Mouse (Mus musculus) stomach, postnatal 0 days (tissue): ENCODE data around the gene Card9. TPM values are rescaled to one million over a fixed set of nuclear protein-coding genes. Genes with fewer than 3 reads are reported as not detected.
A peak's percentile ranks its signal among the peaks of the same experiment; 100 is the strongest.

Source experiments
- ATAC-seq: fragments of 200-750 bp; cut with Nextera tagmentation; 2 replicates; pipeline ENCODE4 v1.8.0; 2017; ENCODE audit not compliant: low FRiP score, low TSS enrichment
- DNase-seq: peaks from one replicate; pipeline ENCODE4 v3.0.0-alpha.2; 2016; ENCODE audit warnings: low spot score
- H3K27ac ChIP-seq: fragments of 300-500 bp; sonication (generic); replicated peaks from 2 replicates; pipeline ENCODE4 v1.5.1; 2014; ENCODE audit warnings: mild to moderate bottlenecking, control low read depth
- H3K27me3 ChIP-seq: fragments of 300-500 bp; sonication (generic); 2 replicates; pipeline ENCODE4 v1.6.1; 2014; ENCODE audit warnings: low read length; ENCODE audit not compliant: control insufficient read depth, insufficient read depth
- H3K36me3 ChIP-seq: fragments of 300-500 bp; sonication (generic); 2 replicates; pipeline ENCODE4 v1.6.1; 2014; ENCODE audit warnings: low read length, mixed read lengths; ENCODE audit not compliant: control insufficient read depth, insufficient read depth
- H3K4me1 ChIP-seq: fragments of 300-500 bp; sonication (generic); replicated peaks from 2 replicates; pipeline ENCODE4 v1.6.1; 2014; ENCODE audit warnings: antibody characterized with exemption; ENCODE audit not compliant: control insufficient read depth, insufficient read depth
- H3K4me2 ChIP-seq: fragments of 300-500 bp; sonication (generic); replicated peaks from 2 replicates; pipeline ENCODE4 v1.6.1; 2014; ENCODE audit warnings: low read depth, mild to moderate bottlenecking, control low read depth, moderate library complexity
- H3K4me3 ChIP-seq: fragments of 300-500 bp; sonication (generic); 2 replicates; pipeline ENCODE4 v1.5.1; 2014; ENCODE audit warnings: low read depth, low read length, control low read depth
- H3K9ac ChIP-seq: fragments of 300-500 bp; sonication (generic); 2 replicates; pipeline ENCODE4 v1.6.1; 2014; ENCODE audit warnings: mild to moderate bottlenecking, low read length, control low read depth, mixed read lengths
- H3K9me3 ChIP-seq: fragments of 300-500 bp; sonication (generic); 2 replicates; pipeline ENCODE4 v1.6.1; 2016; ENCODE audit warnings: low read length; ENCODE audit not compliant: control insufficient read depth
- CTCF ChIP-seq: IDR thresholded peaks from 2 replicates; pipeline ENCODE4 v1.5.1; 2016; ENCODE audit warnings: antibody characterized with exemption, low read depth, mild to moderate bottlenecking, moderate library complexity
- EP300 ChIP-seq: optimal IDR thresholded peaks from 2 replicates; pipeline ENCODE3; 2016; ENCODE audit warnings: antibody characterized with exemption
- WGBS: fragments of 180-500 bp; shearing (Covaris S2); extraction: QIAGEN DNeasy Blood & Tissue Kit; methylation state at CpG from one replicate; pipeline ENCODE4 v1.1.7; 2014; 5-methylcytosine and 5-hydroxymethylcytosine counted together
- polyA plus RNA-seq: library from polyadenylated mRNA; unstranded; fragments of >200 nt; fragmentation: Nextera tagmentation; extraction: Ambion mirVana; gene quantifications from 2 replicates; pipeline ENCODE4 v1.2.1, GENCODE M21; 2015

Gene Card9
- polyA plus RNA-seq, 1 experiment from 2014 or later: 0.55 TPM

DNA sequence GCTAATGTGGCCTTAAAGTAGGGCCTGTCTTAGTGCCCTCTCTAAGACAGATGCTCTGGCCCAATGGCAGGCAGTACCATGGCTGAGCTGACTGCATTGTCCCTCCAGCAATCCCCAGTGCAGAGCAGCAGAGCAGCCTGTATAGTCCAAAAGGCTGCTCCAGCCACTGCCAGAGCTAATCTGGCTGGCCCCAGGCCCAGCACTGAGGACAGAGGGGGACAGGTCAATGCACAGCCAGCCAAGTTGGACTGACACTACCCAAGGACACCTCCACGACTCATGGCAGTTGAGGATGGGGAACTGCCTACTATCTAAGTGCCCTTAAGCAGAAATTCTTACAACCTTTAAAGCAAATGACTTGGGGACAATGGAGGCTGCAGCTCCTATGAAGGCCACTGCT is 7.9 kb upstream of the Card9 start:
- Histone ChIP-seq H3K4me3 (no peak overlapping the region), H3K36me3 (peaks cover 39% of the 10 kb centered on the region), H3K9ac (no peak overlapping the region), H3K9me3 (no peaks in the 10 kb centered on the region), H3K27ac (no peak overlapping the region), H3K4me2 (no peak overlapping the region), H3K27me3 (no peaks in the 10 kb centered on the region), H3K4me1 (no peaks in the 10 kb centered on the region)
- DNase-seq (no peak), ATAC-seq (no peak)
- 84% methylated on average over 1 of the region's 1 CpGs for whole genome bisulfite sequencing
- TF ChIP-seq EP300 (no peak), CTCF (no peak)

- no peak for TF ChIP-seq CTCF
- TF ChIP-seq EP300: no peak
- Histone ChIP-seq H3K27ac (no peak overlapping the region), H3K27me3 (no peaks in the 10 kb centered on the region), H3K9ac (no peak overlapping the region), H3K4me1 (no peaks in the 10 kb centered on the region), H3K36me3 (peaks cover 40% of the 10 kb centered on the region), H3K9me3 (no peaks in the 10 kb centered on the region), H3K4me3 (no peak overlapping the region), H3K4me2 (no peak overlapping the region)
- no peak for DNase-seq
- 90% methylated on average over 6 of the region's 6 CpGs for WGBS
- no peak for ATAC-seq
Measured at GRCm38 (mm10) chr2:26367911-26368310, 7.2 kb upstream of the Card9 start.

DNA sequence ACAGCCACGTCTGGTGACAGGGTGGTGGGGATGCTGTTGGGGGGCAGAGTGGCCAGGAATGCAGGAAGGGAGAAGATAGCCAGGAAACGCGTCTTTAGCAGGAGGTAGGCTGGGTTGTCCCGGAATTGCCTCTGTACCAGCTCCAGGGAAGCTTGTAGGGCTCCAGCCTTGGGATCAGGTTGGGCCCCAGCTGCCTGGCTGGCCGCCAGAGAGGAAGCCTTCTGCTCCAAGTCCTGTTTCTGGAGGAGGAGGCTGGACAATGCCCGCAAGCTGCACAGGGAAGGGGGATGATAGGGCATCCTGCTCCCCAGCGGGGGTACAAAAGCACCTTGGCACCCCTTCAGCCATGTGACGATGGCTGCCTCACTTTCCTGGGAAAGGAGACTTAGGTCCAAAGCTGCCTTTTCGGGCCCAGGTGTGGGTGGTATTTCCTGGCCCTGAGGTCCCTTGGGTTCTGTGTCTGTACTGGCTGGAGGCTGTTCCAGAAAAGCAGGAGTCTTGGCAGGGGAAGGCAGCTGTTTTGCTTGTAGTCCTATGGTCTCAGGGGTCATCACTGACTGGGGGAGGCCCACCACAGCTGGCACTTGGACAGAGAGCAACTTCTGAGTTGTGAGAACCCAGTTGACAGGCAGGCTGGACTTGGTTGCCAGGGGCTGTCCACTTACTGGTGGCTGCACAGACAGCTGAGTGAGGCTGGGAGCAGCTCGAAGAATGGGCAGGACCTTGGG is 4.2 kb upstream of the Card9 start:
- H3K27me3 ChIP-seq: no peaks in the 10 kb centered on the region
- 0 out of 2 replicates have a peak overlapping the region, but pooled peaks have one; percentile 13 for H3K9ac ChIP-seq
- H3K27ac ChIP-seq: no peak overlapping the region; the same call in 1 of the 2 replicates

DNA sequence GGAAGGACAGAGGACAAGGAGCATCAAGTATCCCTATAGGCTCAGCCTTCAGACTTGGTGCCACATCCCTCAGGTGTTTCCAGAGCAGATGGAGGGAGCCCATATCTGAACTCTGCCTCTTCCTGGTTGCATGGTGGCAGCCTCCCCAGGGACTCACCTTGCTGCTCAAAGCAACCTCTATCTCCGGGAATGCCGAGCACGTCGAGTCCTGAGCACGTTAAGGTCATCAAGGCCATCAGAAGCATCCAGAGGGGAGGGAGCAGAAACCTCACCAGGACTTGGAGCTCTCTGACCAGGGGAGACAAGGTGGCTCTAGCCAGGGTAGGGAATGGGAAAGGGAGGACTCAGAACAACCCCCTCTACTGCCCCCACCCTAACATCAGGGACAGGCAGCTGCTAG is 2.8 kb upstream of the Card9 start:
- DNase-seq: no peak
- H3K9ac ChIP-seq: no peak overlapping the region
- no peak overlapping the region for H3K4me2 ChIP-seq
- TF ChIP-seq EP300 (no peak), CTCF (no peak)
- no peaks in the 10 kb centered on the region for H3K4me1 ChIP-seq
- H3K9me3 ChIP-seq: no peaks in the 10 kb centered on the region
- ATAC-seq: no peak
- H3K27me3 ChIP-seq: no peaks in the 10 kb centered on the region
- WGBS: 65% methylated on average over 5 of the region's 5 CpGs
- H3K4me3 ChIP-seq: no peak overlapping the region
- H3K27ac ChIP-seq: no peak overlapping the region
- H3K36me3 ChIP-seq: peaks cover 22% of the 10 kb centered on the region

More for the DNA sequence above, 4.2 kb upstream of the Card9 start:
- no peak for TF ChIP-seq CTCF
- no peak for TF ChIP-seq EP300
- H3K4me3 ChIP-seq: no peak overlapping the region
- ATAC-seq (no peak), DNase-seq (peak; percentile 45)
- peaks cover 28% of the 10 kb centered on the region for H3K36me3 ChIP-seq
- WGBS: 58% methylated on average over 10 of the region's 10 CpGs
- H3K9me3 ChIP-seq: no peaks in the 10 kb centered on the region
- no peaks in the 10 kb centered on the region for H3K4me1 ChIP-seq
- H3K4me2 ChIP-seq: no peak overlapping the region

DNA sequence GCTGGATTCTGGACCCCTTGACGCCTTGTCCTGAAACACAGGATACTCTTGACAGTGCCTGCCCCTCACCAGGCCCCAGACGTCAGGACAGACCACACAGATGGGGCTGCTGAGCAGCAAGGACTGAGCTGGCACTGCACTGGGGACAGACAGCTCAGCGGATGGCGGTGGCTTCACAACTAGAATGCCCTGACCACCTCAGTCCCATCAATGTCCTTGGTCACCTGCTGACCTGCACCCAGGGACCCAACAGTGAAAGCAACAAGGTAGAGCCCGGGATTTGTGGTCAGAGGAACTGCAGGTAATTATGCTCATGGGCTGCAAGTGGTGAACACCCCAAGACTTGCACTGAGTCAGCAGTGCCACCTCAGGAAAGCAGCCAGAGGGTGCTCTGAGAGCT is 2.3 kb upstream of the Card9 start:
- no peak for DNase-seq
- H3K4me3 ChIP-seq: no peak overlapping the region
- ATAC-seq: no peak
- H3K27me3 ChIP-seq: no peaks in the 10 kb centered on the region
- no peaks in the 10 kb centered on the region for H3K9me3 ChIP-seq
- no peaks in the 10 kb centered on the region for H3K4me1 ChIP-seq
- 88% methylated on average over 5 of the region's 5 CpGs for WGBS
- H3K36me3 ChIP-seq: peaks cover 18% of the 10 kb centered on the region
- H3K27ac ChIP-seq: no peak overlapping the region
- no peak overlapping the region for H3K4me2 ChIP-seq
- no peak overlapping the region for H3K9ac ChIP-seq
- TF ChIP-seq EP300 (no peak), CTCF (no peak)

GRCm38 (mm10) chr2:26359983-26360382 is 735 bp downstream of the Card9 start:
- H3K4me1 ChIP-seq: no peaks in the 10 kb centered on the region
- ATAC-seq (no peak), DNase-seq (no peak)
- peaks cover 4% of the 10 kb centered on the region; the same call in 1 of the 2 replicates for H3K36me3 ChIP-seq
- TF ChIP-seq CTCF: no peak
- no peak for TF ChIP-seq EP300
- 0 out of 2 replicates have a peak overlapping the region, but pooled peaks have one; percentile 8 for H3K27ac ChIP-seq
- no peak overlapping the region for H3K4me3 ChIP-seq
- H3K27me3 ChIP-seq: no peaks in the 10 kb centered on the region
- H3K4me2 ChIP-seq: no peak overlapping the region
- no peaks in the 10 kb centered on the region for H3K9me3 ChIP-seq
- H3K9ac ChIP-seq: no peak overlapping the region
- 76% methylated on average over 6 of the region's 6 CpGs for WGBS
